Mouse (Mus musculus) stomach, embryonic 14.5 days (tissue): Measurements from ENCODE around the gene Mrps7. TPM values are rescaled to one million over a fixed set of nuclear protein-coding genes. Genes with fewer than 3 reads are reported as not detected.

Source experiments
- ATAC-seq: fragments of 200-750 bp; cut with Nextera tagmentation; 2 replicates; pipeline ENCODE4 v1.8.0; 2017; ENCODE audit warnings: low read depth, moderate TSS enrichment; ENCODE audit not compliant: insufficient number of reproducible peaks, insufficient read depth, low FRiP score
- H3K27ac ChIP-seq: fragments of 300-500 bp; sonication (generic); 2 replicates; pipeline ENCODE4 v1.5.1; 2014; ENCODE audit warnings: mild to moderate bottlenecking, low read length, moderate library complexity, mixed read lengths
- H3K27me3 ChIP-seq: fragments of 300-500 bp; sonication (generic); 2 replicates; pipeline ENCODE4 v1.6.1; 2014; ENCODE audit warnings: low read length, control low read depth, mixed read lengths; ENCODE audit not compliant: control insufficient read depth, insufficient read depth
- H3K36me3 ChIP-seq: fragments of 300-500 bp; sonication (generic); 2 replicates; pipeline ENCODE4 v1.6.1; 2014; ENCODE audit warnings: mild to moderate bottlenecking, control low read depth, low read length, moderate library complexity, mixed read lengths; ENCODE audit not compliant: control insufficient read depth, insufficient read depth
- H3K4me1 ChIP-seq: fragments of 300-500 bp; sonication (generic); 2 replicates; pipeline ENCODE4 v1.6.1; 2014; ENCODE audit warnings: low read length, control low read depth, mixed read lengths; ENCODE audit not compliant: control insufficient read depth, insufficient read depth
- H3K4me2 ChIP-seq: fragments of 300-500 bp; sonication (generic); replicated peaks from 2 replicates; pipeline ENCODE4 v1.6.1; 2014; ENCODE audit warnings: low read depth, low read length, control low read depth
- H3K4me3 ChIP-seq: fragments of 300-500 bp; sonication (generic); 2 replicates; pipeline ENCODE4 v1.5.1; 2014; ENCODE audit warnings: low read depth, low read length, control low read depth
- H3K9ac ChIP-seq: fragments of 300-500 bp; sonication (generic); replicated peaks from 2 replicates; pipeline ENCODE4 v1.6.1; 2014; ENCODE audit warnings: low read depth, mild to moderate bottlenecking, control low read depth, low read length, moderate library complexity, mixed read lengths
- H3K9me3 ChIP-seq: fragments of 300-500 bp; sonication (generic); 2 replicates; pipeline ENCODE4 v1.6.1; 2016; ENCODE audit warnings: low read depth, low read length, control low read depth; ENCODE audit not compliant: control insufficient read depth
- WGBS: fragments of 180-500 bp; shearing (Covaris S2); extraction: QIAGEN DNeasy Blood & Tissue Kit; methylation state at CpG from one replicate; pipeline ENCODE4 v1.1.7; 2014; 5-methylcytosine and 5-hydroxymethylcytosine counted together
- polyA plus RNA-seq: library from polyadenylated mRNA; unstranded; fragments of >200 nt; fragmentation: Nextera tagmentation; extraction: Ambion mirVana; gene quantifications from 2 replicates; pipeline ENCODE4 v1.2.1, GENCODE M21; 2014

The Mrps7 gene
- polyA plus RNA-seq, 1 experiment from 2014 or later = 88.8 TPM

DNA sequence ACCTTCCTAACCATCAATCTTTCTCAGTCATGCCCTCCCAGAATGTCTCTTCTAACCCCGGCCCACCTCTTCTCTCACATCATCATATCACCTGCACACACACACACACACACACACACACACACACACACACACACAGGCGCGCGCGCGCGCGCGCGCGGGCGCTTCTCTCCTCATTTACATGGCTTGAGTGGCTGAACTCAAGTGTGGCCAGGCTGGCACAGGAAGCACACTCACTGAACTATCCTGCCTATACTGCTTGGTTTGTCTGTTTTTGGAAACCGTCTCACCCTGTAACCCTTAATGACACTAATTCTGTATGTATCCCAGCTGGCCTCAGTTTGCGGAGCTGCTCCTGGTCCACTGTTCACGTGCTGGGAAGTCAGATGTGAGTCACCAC lies 3.0 kb upstream of the Mrps7 start:
- Histone ChIP-seq H3K4me2 (no peak overlapping the region), H3K9me3 (no peaks in the 10 kb centered on the region), H3K4me3 (no peak overlapping the region), H3K27me3 (no peaks in the 10 kb centered on the region), H3K9ac (no peak overlapping the region), H3K36me3 (peaks cover 15% of the 10 kb centered on the region; the same call in 1 of the 2 replicates), H3K27ac (no peak overlapping the region), H3K4me1 (peaks cover 12% of the 10 kb centered on the region)
- ATAC-seq = no peak
- 91% methylated on average over 15 of the region's 15 CpGs for WGBS

GRCm38 (mm10) chr11:115601174-115601573 lies 2.6 kb upstream of the Mrps7 start:
- H3K4me3 ChIP-seq = no peak overlapping the region
- no peaks in the 10 kb centered on the region for H3K27me3 ChIP-seq
- no peak for ATAC-seq
- H3K9me3 ChIP-seq = no peaks in the 10 kb centered on the region
- WGBS = 88% methylated on average over 4 of the region's 4 CpGs
- H3K9ac ChIP-seq = no peak overlapping the region
- peaks cover 19% of the 10 kb centered on the region; the same call in 1 of the 2 replicates for H3K36me3 ChIP-seq
- no peak overlapping the region for H3K27ac ChIP-seq
- peaks cover 12% of the 10 kb centered on the region for H3K4me1 ChIP-seq
- H3K4me2 ChIP-seq = no peak overlapping the region

DNA sequence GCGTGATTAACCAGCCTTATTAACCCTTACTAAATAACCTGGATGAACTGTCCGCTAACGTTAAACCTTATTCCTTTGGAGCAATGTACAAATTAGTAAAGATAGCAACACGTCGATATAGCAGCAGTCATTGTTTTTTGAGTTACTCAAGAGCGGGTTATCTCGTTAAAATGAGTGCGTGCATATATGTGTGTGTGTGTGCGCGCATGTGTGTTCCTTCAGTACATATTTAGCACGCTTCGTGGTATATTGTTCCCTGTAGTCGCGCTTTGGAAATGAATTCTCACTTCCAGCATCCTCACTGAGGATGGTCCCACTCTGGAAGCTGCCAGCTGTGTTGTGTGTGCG lies 623 bp upstream of the Mrps7 start:
- peak overlapping the region; percentile 91 for H3K4me2 ChIP-seq
- H3K36me3 ChIP-seq = peaks cover 28% of the 10 kb centered on the region
- ATAC-seq = no peak
- peak overlapping the region; percentile 94 for H3K9ac ChIP-seq
- H3K9me3 ChIP-seq = no peaks in the 10 kb centered on the region
- H3K4me1 ChIP-seq = peaks cover 12% of the 10 kb centered on the region
- 5% methylated on average over 15 of the region's 15 CpGs for WGBS
- H3K27me3 ChIP-seq = no peaks in the 10 kb centered on the region
- peak overlapping the region; percentile 91; the same call in 1 of the 2 replicates for H3K27ac ChIP-seq
- peak overlapping the region; percentile 99 for H3K4me3 ChIP-seq

DNA sequence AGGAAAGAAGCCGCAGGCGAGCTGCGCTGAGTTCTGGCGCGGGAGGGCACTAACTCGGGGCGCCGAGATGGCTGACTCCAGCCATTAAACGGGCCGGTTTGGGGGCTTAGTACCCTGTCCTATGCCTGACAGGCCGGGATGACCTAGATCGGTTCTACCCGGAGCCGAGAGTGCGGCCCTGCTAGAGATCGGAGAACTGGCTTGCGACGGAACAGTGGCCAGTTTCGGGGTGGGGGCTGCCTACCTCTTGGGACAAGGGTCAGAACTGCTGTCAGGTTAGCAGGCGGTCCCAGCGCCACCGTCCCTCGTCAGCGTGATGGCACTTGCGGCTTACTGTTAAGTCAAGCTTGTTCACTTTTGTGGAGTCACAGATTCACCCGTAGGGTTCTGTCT lies 575 bp downstream of the Mrps7 start:
- peak overlapping the region; percentile 91 for H3K4me2 ChIP-seq
- no peaks in the 10 kb centered on the region for H3K27me3 ChIP-seq
- no peaks in the 10 kb centered on the region for H3K9me3 ChIP-seq
- H3K36me3 ChIP-seq = peaks cover 36% of the 10 kb centered on the region
- peak; percentile 38; the same call in 1 of the 2 replicates for ATAC-seq
- H3K4me3 ChIP-seq = peak overlapping the region; percentile 99
- peaks cover 12% of the 10 kb centered on the region for H3K4me1 ChIP-seq
- peak overlapping the region; percentile 94 for H3K9ac ChIP-seq
- peak overlapping the region; percentile 91 for H3K27ac ChIP-seq
- WGBS = under 1% methylated on average over 26 of the region's 26 CpGs

- 95% methylated on average over 18 of the region's 18 CpGs for WGBS
- Histone ChIP-seq H3K4me3 (no peak overlapping the region), H3K27ac (no peak overlapping the region), H3K9me3 (no peaks in the 10 kb centered on the region), H3K36me3 (peaks cover 34% of the 10 kb centered on the region), H3K27me3 (no peaks in the 10 kb centered on the region), H3K4me2 (no peak overlapping the region), H3K9ac (no peak overlapping the region), H3K4me1 (peaks cover 18% of the 10 kb centered on the region)
- ATAC-seq = no peak
Observed at GRCm38 (mm10) chr11:115606733-115607132, 3.0 kb downstream of the Mrps7 start.

GRCm38 (mm10) chr11:115608421-115609399 lies 5.0 kb downstream of the Mrps7 start:
- H3K4me3 ChIP-seq = no peak overlapping the region
- H3K9me3 ChIP-seq = no peaks in the 10 kb centered on the region
- no peak overlapping the region for H3K27ac ChIP-seq
- H3K9ac ChIP-seq = no peak overlapping the region
- H3K36me3 ChIP-seq = peaks cover 34% of the 10 kb centered on the region
- no peaks in the 10 kb centered on the region for H3K27me3 ChIP-seq
- H3K4me2 ChIP-seq = no peak overlapping the region
- 82% methylated on average over 23 of the region's 23 CpGs for WGBS
- H3K4me1 ChIP-seq = peaks cover 21% of the 10 kb centered on the region
- no peak for ATAC-seq

DNA sequence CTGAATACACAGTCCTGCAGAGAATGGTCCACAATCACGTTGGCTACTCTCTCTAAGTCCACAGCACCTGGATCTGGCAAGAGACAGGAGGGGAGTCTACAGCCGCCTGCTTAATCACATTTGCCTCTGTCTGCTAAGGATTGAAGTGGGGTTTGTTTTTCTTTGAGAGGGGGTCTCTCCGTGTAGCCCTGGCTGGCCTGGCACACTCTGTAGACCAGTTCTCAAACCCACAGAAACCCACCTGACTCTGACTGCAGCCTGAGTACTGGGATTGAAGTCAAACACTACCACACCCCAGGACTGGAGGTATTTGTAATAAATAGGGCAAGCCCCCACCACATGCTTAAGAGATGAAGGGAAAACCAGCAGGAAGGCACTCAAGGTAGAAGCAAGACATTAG lies 5.9 kb downstream of the Mrps7 start:
- peaks cover 34% of the 10 kb centered on the region for H3K36me3 ChIP-seq
- no peak overlapping the region for H3K27ac ChIP-seq
- 61% methylated on average over 3 of the region's 3 CpGs for WGBS
- H3K9me3 ChIP-seq = no peaks in the 10 kb centered on the region
- H3K4me1 ChIP-seq = peaks cover 21% of the 10 kb centered on the region
- H3K4me3 ChIP-seq = no peak overlapping the region
- no peak overlapping the region for H3K9ac ChIP-seq
- no peak overlapping the region for H3K4me2 ChIP-seq
- no peak for ATAC-seq
- H3K27me3 ChIP-seq = no peaks in the 10 kb centered on the region

DNA sequence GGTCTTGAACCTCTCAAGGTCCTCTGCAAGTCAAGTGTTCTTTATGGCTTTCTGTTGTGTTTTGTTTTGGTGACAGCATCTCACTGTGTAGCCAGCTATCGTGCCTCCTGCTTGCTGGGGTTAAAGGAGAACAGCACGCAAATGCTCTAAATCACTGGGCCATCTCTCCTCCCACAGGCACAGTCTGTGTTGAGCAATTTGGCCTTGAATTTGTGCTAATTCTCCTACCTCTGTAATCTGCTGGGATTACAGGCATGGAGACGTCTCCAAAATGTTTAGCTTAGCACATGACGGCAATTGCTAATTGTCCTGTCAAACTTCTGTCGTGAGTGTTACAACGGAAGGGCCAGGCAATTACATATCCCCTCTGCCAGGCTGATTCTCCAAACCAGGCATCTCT lies 7.4 kb downstream of the Mrps7 start:
- 61% methylated on average over 6 of the region's 6 CpGs for WGBS
- H3K9ac ChIP-seq = no peak overlapping the region
- peaks cover 15% of the 10 kb centered on the region; the same call in 1 of the 2 replicates for H3K4me1 ChIP-seq
- no peak overlapping the region for H3K4me3 ChIP-seq
- H3K27me3 ChIP-seq = no peaks in the 10 kb centered on the region
- H3K36me3 ChIP-seq = peaks cover 27% of the 10 kb centered on the region
- peak overlapping the region; percentile 47; the same call in 1 of the 2 replicates for H3K4me2 ChIP-seq
- ATAC-seq = no peak
- H3K27ac ChIP-seq = no peak overlapping the region
- no peaks in the 10 kb centered on the region for H3K9me3 ChIP-seq
